11 mouse cellular contexts compared by ENCODE assay signal in genomic region chr11:22847732-22848648, GRCm38 (mm10). TPM values are rescaled to one million over a fixed set of nuclear protein-coding genes. Genes with fewer than 3 reads are reported as not detected.
DNase-seq lines count a peak whose midpoint lies in the region; ATAC-seq and TF ChIP-seq lines count a peak whose summit lies in the region.
"Had no signal": no experiment of that assay in that cellular context is flagged by ENCODE, and none has a peak within 500 bp of the region (broad histone marks: within the 10 kb centered on the region; RNA-seq: fewer than 3 reads in every experiment).

No protein-coding gene starts in this region.

- in situ Hi-C loops in CH12.LX (cut with MboI; ENCODE audit: low pct_ligation_motif_present, low pct_unique_long_range_greater_than_20kb, low sequenced_read_pairs): no loop called here

- intact Hi-C loops in left cerebral cortex, postnatal 25 days (cut with DNase I): no loop called here

- DNase-seq in CH12.LX (ENCODE audit: extremely low read depth): no peak
- DNase-seq in MN1 (ENCODE audit: low spot score): peak; percentile 84
- no peak for DNase-seq in left cerebral cortex, postnatal 25 days (ENCODE audit: low spot score in 2 of 2)
- no peak for DNase-seq in c-Kit-positive CD71-positive TER-119-positive erythroid progenitor cells, embryonic 14.5 days (ENCODE audit: low spot score)
- DNase-seq: adrenal gland, postnatal 25 days; spleen, adult 18-20 months had no signal

- peak; percentile 60 for ATAC-seq in intestine, postnatal 0 days
- ATAC-seq in liver, embryonic 16.5 days (ENCODE audit: low read depth): no peak
- ATAC-seq in forebrain, embryonic 12.5 days (ENCODE audit: low FRiP score): no peak
- ATAC-seq in midbrain, embryonic 13.5 days: no peak

- peaks cover 93% of the 10 kb centered on the region for H3K79me2 ChIP-seq in CH12.LX (replicated peaks; ENCODE audit: control insufficient read depth, extremely low read depth, insufficient read depth, poor library complexity, severe bottlenecking)

- no peaks in the 10 kb centered on the region for H3K27me3 ChIP-seq in CH12.LX (replicated peaks)
- no peaks in the 10 kb centered on the region for H3K27me3 ChIP-seq in intestine, postnatal 0 days (replicated peaks; ENCODE audit: control insufficient read depth, insufficient read depth, low read length)
- H3K27me3 ChIP-seq in liver, embryonic 16.5 days (ENCODE audit: control insufficient read depth, insufficient read depth, low read depth, low read length): no peaks in the 10 kb centered on the region
- no peaks in the 10 kb centered on the region for H3K27me3 ChIP-seq in forebrain, embryonic 12.5 days
- no peaks in the 10 kb centered on the region for H3K27me3 ChIP-seq in midbrain, embryonic 13.5 days
- H3K27me3 ChIP-seq: hindbrain, embryonic 12.5 days had no signal

- peak overlapping the region; percentile 81 for H3K27ac ChIP-seq in CH12.LX (ENCODE audit: insufficient read depth, low read depth)
- H3K27ac ChIP-seq in intestine, postnatal 0 days (ENCODE audit: low read depth, low read length): peak overlapping the region; percentile 54
- peak overlapping the region; percentile 47 for H3K27ac ChIP-seq in liver, embryonic 16.5 days (ENCODE audit: low read length)
- no peak overlapping the region for H3K27ac ChIP-seq in forebrain, embryonic 12.5 days
- no peak overlapping the region for H3K27ac ChIP-seq in midbrain, embryonic 13.5 days
- H3K27ac ChIP-seq: hindbrain, embryonic 12.5 days had no signal

- WGBS in intestine, postnatal 0 days: 22% methylated on average over 8 of the region's 8 CpGs
- 24% methylated on average over 8 of the region's 8 CpGs for WGBS in liver, embryonic 16.5 days (ENCODE audit: insufficient replicate concordance)
- WGBS in forebrain, embryonic 12.5 days: 68% methylated on average over 8 of the region's 8 CpGs
- 74% methylated on average over 8 of the region's 8 CpGs for WGBS in midbrain, embryonic 13.5 days

- H3K4me1 ChIP-seq in CH12.LX (ENCODE audit: control insufficient read depth in 1 of 2, insufficient read depth in 2 of 2): peaks cover 40 to 96% of the 10 kb centered on the region in 2 experiments
- peaks cover 36% of the 10 kb centered on the region for H3K4me1 ChIP-seq in intestine, postnatal 0 days (replicated peaks; ENCODE audit: control insufficient read depth, insufficient read depth, low read length)
- H3K4me1 ChIP-seq in liver, embryonic 16.5 days (ENCODE audit: control insufficient read depth, low read depth, low read length): peaks cover 78% of the 10 kb centered on the region
- no peaks in the 10 kb centered on the region for H3K4me1 ChIP-seq in forebrain, embryonic 12.5 days
- no peaks in the 10 kb centered on the region for H3K4me1 ChIP-seq in midbrain, embryonic 13.5 days (replicated peaks)

- H3K36me3 ChIP-seq in CH12.LX (replicated peaks in 1 of 2; ENCODE audit: control insufficient read depth in 1 of 2, insufficient read depth in 1 of 2, low read length in 1 of 2): peaks cover 0 to 43% of the 10 kb centered on the region in 2 experiments
- no peaks in the 10 kb centered on the region; the same call in 1 of the 2 replicates for H3K36me3 ChIP-seq in intestine, postnatal 0 days (ENCODE audit: control insufficient read depth, insufficient read depth)
- no peaks in the 10 kb centered on the region for H3K36me3 ChIP-seq in liver, embryonic 16.5 days (ENCODE audit: control insufficient read depth, insufficient read depth)
- H3K36me3 ChIP-seq in forebrain, embryonic 12.5 days (replicated peaks): no peaks in the 10 kb centered on the region
- no peaks in the 10 kb centered on the region for H3K36me3 ChIP-seq in midbrain, embryonic 13.5 days
- H3K36me3 ChIP-seq: hindbrain, embryonic 12.5 days had no signal

- TF ChIP-seq RAD21 in CH12.LX (IDR thresholded peaks at IDR 0.05; ENCODE audit: low read depth, low read length): no peak

- peak overlapping the region; percentile 99 for H3K4me2 ChIP-seq in CH12.LX (ENCODE audit: insufficient read depth, low read depth, poor library complexity, severe bottlenecking)
- peak overlapping the region; percentile 17; the same call in 1 of the 2 replicates for H3K4me2 ChIP-seq in intestine, postnatal 0 days (replicated peaks; ENCODE audit: low read depth)
- H3K4me2 ChIP-seq in liver, embryonic 16.5 days (ENCODE audit: low read depth, low read length): no peak overlapping the region
- H3K4me2 ChIP-seq in forebrain, embryonic 12.5 days: no peak overlapping the region
- H3K4me2 ChIP-seq in midbrain, embryonic 13.5 days (replicated peaks): no peak overlapping the region
- H3K4me2 ChIP-seq: hindbrain, embryonic 12.5 days had no signal

- peak; percentile 48 for TF ChIP-seq EP300 in CH12.LX (IDR thresholded peaks at IDR 0.05; ENCODE audit: low read length)

- peak overlapping the region; percentile 58; the same call in 1 of the 2 replicates for H3K9ac ChIP-seq in CH12.LX (ENCODE audit: insufficient read depth, low read depth)
- no peak overlapping the region for H3K9ac ChIP-seq in intestine, postnatal 0 days (ENCODE audit: low read depth, low read length)
- 0 out of 2 replicates have a peak overlapping the region, but pooled peaks have one; percentile 17 for H3K9ac ChIP-seq in liver, embryonic 16.5 days (ENCODE audit: low read depth, low read length)
- no peak overlapping the region for H3K9ac ChIP-seq in forebrain, embryonic 12.5 days
- H3K9ac ChIP-seq in midbrain, embryonic 13.5 days (replicated peaks): no peak overlapping the region
- H3K9ac ChIP-seq: hindbrain, embryonic 12.5 days had no signal

- no peak for TF ChIP-seq CTCF in CH12.LX (conservative IDR thresholded peaks at IDR 0.05 in 1 of 2, IDR thresholded peaks at IDR 0.05 in 1 of 2; ENCODE audit: low read depth in 2 of 2, low read length in 2 of 2)
- no peak for TF ChIP-seq CTCF in intestine, postnatal 0 days (IDR thresholded peaks at IDR 0.05; ENCODE audit: low read depth)

- H3K4me3 ChIP-seq in CH12.LX (replicated peaks in 1 of 3; ENCODE audit: low read depth in 2 of 3, low read length in 2 of 3, poor library complexity in 1 of 3): peak overlapping the region in 2 of 3 experiments; percentile 17
- no peak overlapping the region for H3K4me3 ChIP-seq in intestine, postnatal 0 days (ENCODE audit: low read depth, low read length)
- H3K4me3 ChIP-seq in liver, embryonic 16.5 days (ENCODE audit: low read depth, low read length): no peak overlapping the region
- H3K4me3 ChIP-seq in forebrain, embryonic 12.5 days (replicated peaks): no peak overlapping the region
- no peak overlapping the region for H3K4me3 ChIP-seq in midbrain, embryonic 13.5 days (replicated peaks)
- H3K4me3 ChIP-seq: hindbrain, embryonic 12.5 days had no signal

- dilution Hi-C loops in CH12.LX (cut with MboI; ENCODE audit: extremely low pct_ligation_motif_present, extremely low pct_unique_long_range_greater_than_20kb, low sequenced_read_pairs): no loop called here

- TF ChIP-seq POLR2A in CH12.LX (IDR thresholded peaks at IDR 0.05; ENCODE audit: low read depth, low read length): no peak

- no peaks in the 10 kb centered on the region for H3K9me3 ChIP-seq in CH12.LX (replicated peaks; ENCODE audit: low read length)
- no peaks in the 10 kb centered on the region for H3K9me3 ChIP-seq in intestine, postnatal 0 days (ENCODE audit: control insufficient read depth)
- no peaks in the 10 kb centered on the region for H3K9me3 ChIP-seq in liver, embryonic 16.5 days (replicated peaks; ENCODE audit: control insufficient read depth, low read length)
- no peaks in the 10 kb centered on the region for H3K9me3 ChIP-seq in forebrain, embryonic 12.5 days
- H3K9me3 ChIP-seq in midbrain, embryonic 13.5 days: no peaks in the 10 kb centered on the region
- H3K9me3 ChIP-seq: hindbrain, embryonic 12.5 days had no signal

TF ChIP-seq in CH12.LX, 34 proteins besides CTCF, POLR2A, EP300 and RAD21:
- TF ChIP-seq ETS1 (conservative IDR thresholded peaks at IDR 0.05; ENCODE audit: low read depth, low read length) (peak; percentile 31), CHD1 (IDR thresholded peaks at IDR 0.05; ENCODE audit: low read depth, low read length) (peak; percentile 62), ZKSCAN1 (IDR thresholded peaks at IDR 0.05; ENCODE audit: borderline replicate concordance, low read depth, low read length) (no peak), MAZ (IDR thresholded peaks at IDR 0.05; ENCODE audit: low read depth, low read length) (no peak), ZNF384 (IDR thresholded peaks at IDR 0.05; ENCODE audit: low read depth, low read length) (peak; percentile 64; the same call in 1 of the 2 replicates), UBTF (IDR thresholded peaks at IDR 0.05; ENCODE audit: low read depth, low read length) (0 out of 2 replicates have a peak, but pooled peaks have one; percentile 15), TCF12 (IDR thresholded peaks at IDR 0.05; ENCODE audit: low read depth, low read length) (0 out of 2 replicates have a peak, but pooled peaks have one; percentile 15), ZMIZ1 (IDR thresholded peaks at IDR 0.05; ENCODE audit: low read depth, low read length) (no peak), IRF4 (IDR thresholded peaks at IDR 0.05; ENCODE audit: low read depth, low read length) (peak; percentile 72)
TF ChIP-seq in CH12.LX: peak in this region for 6.

RNA-seq across cellular contexts. Expression of gene B3gnt2, which starts 12.8 kb away (rescaled TPM):
- total RNA-seq in CH12.LX (2012; rRNA removed): 74.6 and 77.4 TPM in 2 replicates
- 62.2 and 75.2 TPM in 2 replicates for total RNA-seq in CH12.LX (2014; rRNA removed)
- polyA plus RNA-seq in CH12.LX (2012; ENCODE audit: insufficient read length, low read depth): 96.0 and 111 TPM in 2 replicates
- polyA plus RNA-seq in intestine, postnatal 0 days (2015; fragmentation: Nextera tagmentation; extraction: Ambion mirVana): 13.8 and 15.1 TPM in 2 replicates
- 4.4 and 6.6 TPM in 2 replicates for polyA plus RNA-seq in liver, embryonic 16.5 days (2015; fragmentation: Nextera tagmentation; extraction: Ambion mirVana)
- 10 to 100 TPM; 14.0 to 15.2 TPM for total RNA-seq in left cerebral cortex, postnatal 25 days (2021)
- 2.6 and 3.5 TPM in 2 replicates for polyA plus RNA-seq in forebrain, embryonic 12.5 days (2016; fragmentation: Nextera tagmentation; extraction: Ambion mirVana)
- 1.9 and 2.4 TPM in 2 replicates for polyA plus RNA-seq in midbrain, embryonic 13.5 days (2015; fragmentation: Nextera tagmentation; extraction: Ambion mirVana)

Comparison
In these comparisons a context has a peak if more than half of its experiments do, and no peak if none do; other contexts are left out.
1. H3K27ac ChIP-seq: peak in CH12.LX (single experiment), intestine, postnatal 0 days (single experiment) and liver, embryonic 16.5 days (single experiment); none in forebrain, embryonic 12.5 days (single experiment) and midbrain, embryonic 13.5 days (single experiment).
2. H3K4me2 ChIP-seq: peak in CH12.LX (single experiment) and intestine, postnatal 0 days (single experiment); none in liver, embryonic 16.5 days (single experiment), forebrain, embryonic 12.5 days (single experiment) and midbrain, embryonic 13.5 days (single experiment).
3. H3K4me3 ChIP-seq: peak in CH12.LX (2 of 3); none in intestine, postnatal 0 days (single experiment), liver, embryonic 16.5 days (single experiment), forebrain, embryonic 12.5 days (single experiment) and midbrain, embryonic 13.5 days (single experiment).
4. H3K9ac ChIP-seq: peak in CH12.LX (single experiment) and liver, embryonic 16.5 days (single experiment); none in intestine, postnatal 0 days (single experiment), forebrain, embryonic 12.5 days (single experiment) and midbrain, embryonic 13.5 days (single experiment).